Mouse (Mus musculus) G1E (cell line): ENCODE measurements around the gene Maats1.

ENCODE experiments used
- CTCF ChIP-seq: IDR thresholded peaks from 2 replicates; pipeline ENCODE4 v1.5.1; 2012; ENCODE audit warnings: low read depth, low read length, inconsistent platforms, mixed read lengths
- GATA1 ChIP-seq: IDR thresholded peaks from 2 replicates; pipeline ENCODE4 v1.6.1; 2012; ENCODE audit warnings: borderline replicate concordance, low read length, inconsistent platforms, mixed read lengths
- GATA2 ChIP-seq: IDR thresholded peaks from 2 replicates; pipeline ENCODE4 v1.6.1; 2012; ENCODE audit warnings: low read depth, low read length, inconsistent platforms, borderline replicate concordance
- TAL1 ChIP-seq: conservative IDR thresholded peaks from 2 replicates; pipeline ENCODE4 v1.6.1; 2012; ENCODE audit warnings: low read depth, low read length, inconsistent platforms, mixed read lengths

GRCm38 (mm10) chr16:38282559-38283160 is 59.3 kb downstream of the Maats1 start:
- no peak for TF ChIP-seq CTCF
- no peak for TF ChIP-seq TAL1
- TF ChIP-seq GATA2: no peak
- TF ChIP-seq GATA1: no peak
